Mouse (Mus musculus): ENCODE data around the gene Cfap65.
A peak's percentile ranks its signal among the peaks of the same experiment; 100 is the strongest.

The Cfap65 gene

GRCm38 (mm10) chr1:74935402-74935801 is at the start of gene Cfap65:
Cfap65 (minus strand) TSS chr1:74935599.
- DNase-seq = peak; percentile 80

GRCm38 (mm10) chr1:74977001-74977400 is 41.6 kb upstream of the Cfap65 start:
- DNase-seq = no peak

DNA sequence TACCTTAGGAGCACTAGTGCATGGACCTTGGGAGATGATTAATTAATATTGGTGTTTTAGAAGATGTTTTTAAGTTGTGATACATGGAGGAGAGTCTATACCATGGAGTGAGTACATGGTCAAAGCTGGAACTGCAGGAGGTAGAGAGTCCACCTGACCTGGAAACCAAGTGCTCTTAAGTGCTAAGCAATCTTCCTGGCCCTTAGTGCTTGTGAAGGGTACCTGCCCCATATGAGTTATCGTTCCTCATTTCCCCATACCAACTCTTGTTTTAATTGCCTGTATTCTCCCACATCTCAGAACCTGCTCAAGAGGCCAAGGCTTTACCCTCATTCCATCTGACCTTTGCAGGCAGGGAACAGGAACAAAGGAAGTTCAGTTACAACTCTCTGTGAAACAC is 40.5 kb upstream of the Cfap65 start:
- no peak for DNase-seq

DNA sequence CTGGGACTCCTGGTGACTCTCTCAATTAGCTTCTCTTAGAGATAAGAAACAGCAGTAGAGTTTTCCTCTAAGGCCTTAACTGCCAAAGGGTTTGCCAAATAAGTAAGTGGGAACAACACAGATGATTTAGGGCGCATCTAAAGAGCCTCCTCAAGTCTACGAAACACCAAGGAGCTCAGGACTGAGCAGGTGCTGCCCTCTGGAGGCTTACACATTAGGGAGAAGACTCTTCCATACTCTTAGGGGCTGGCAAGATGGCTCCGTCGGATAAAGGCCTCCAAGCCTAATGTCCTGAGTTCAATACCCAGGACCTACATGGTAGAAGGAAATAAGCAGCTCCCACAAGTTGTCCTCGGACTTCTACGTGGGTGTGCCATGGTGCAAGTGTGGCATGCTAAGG is 38.2 kb upstream of the Cfap65 start:
- no peak for DNase-seq

DNA sequence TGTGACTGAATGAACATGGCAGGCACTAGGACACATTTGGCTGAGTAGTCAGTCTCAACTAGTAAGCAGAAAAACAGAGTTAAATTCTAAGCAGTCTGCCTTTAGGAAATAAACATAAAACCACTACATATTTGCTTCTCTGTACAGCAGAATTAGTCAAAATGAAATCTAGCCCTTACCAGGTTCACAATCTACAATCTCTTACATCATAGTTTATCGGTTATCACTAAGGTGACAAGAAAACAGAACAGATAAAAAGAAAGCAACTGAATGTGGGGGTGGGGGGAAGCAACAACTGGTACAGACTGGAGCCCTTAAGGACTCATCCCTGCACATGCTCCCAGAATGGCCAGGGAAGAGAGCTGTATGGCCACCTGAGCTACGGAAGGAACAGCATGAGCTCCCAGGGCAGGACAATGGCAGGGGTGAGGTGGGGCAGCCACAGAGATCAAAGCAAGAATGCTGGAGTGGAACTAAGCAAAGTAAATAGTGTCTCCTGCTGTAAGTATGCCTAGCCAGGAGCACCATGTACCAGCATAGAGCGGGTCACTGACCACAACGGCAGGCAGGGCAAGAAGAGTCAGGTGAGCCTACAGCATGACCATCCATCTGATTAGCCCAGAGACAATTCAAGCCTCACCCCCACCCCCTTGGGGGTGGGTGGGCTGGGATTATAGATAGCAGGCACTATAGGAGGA is 36.1 kb upstream of the Cfap65 start:
- DNase-seq = no peak

DNA sequence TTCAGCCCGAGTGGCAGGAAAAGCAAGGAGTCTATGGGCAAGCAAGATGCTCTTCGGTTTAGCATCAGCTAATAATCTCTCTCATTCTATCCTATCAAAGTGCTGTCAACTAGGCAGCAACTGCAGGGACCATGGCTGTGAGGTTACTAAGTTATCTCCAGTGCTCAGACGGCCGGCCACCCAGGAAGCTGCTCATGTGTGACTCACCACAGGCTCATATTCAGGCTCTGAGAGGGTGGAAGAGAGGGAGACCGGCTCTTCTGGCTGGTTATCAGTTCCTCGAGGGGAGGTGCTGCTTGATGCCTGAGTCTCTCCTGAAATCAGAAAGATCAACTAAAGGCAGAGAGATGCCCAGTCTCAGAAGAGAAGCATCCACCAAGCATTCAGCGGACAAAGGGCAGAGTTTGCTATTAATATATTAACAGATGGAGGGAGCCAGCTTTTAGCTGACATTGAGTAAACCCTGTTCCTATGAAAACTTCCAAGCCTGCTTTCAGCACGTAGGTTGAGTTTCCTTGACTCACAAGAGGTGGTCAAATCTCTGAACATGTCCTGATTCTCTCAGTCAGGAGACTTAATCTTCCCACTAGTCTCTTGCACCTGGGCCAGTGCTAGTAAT is 32.7 kb upstream of the Cfap65 start:
- DNase-seq = no peak

- peak; percentile 52 for DNase-seq
These were observed 29.3 kb upstream of the Cfap65 start for GRCm38 (mm10) chr1:74964494-74965215.

DNA sequence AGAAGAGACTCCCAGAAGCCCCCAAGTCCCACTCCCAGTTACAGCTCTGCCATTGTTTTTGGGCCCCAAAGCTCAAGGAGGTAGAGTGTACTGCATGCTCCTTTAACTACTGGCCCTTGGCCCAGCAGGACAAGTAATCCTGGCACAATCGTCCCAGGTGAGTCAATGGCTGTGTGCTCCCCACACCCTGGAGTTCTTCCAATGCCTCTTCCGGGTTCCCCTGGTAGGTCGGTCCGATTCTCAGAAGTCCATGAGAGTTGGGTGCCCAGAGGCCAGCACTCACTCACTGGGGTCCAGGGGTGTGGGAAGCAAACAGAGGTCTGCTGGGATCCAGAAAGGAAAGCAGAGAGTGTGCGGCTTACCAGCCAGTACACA is 27.4 kb upstream of the Cfap65 start:
- no peak for DNase-seq

- no peak for DNase-seq
These were observed 26.9 kb upstream of the Cfap65 start for GRCm38 (mm10) chr1:74962126-74962852.

DNA sequence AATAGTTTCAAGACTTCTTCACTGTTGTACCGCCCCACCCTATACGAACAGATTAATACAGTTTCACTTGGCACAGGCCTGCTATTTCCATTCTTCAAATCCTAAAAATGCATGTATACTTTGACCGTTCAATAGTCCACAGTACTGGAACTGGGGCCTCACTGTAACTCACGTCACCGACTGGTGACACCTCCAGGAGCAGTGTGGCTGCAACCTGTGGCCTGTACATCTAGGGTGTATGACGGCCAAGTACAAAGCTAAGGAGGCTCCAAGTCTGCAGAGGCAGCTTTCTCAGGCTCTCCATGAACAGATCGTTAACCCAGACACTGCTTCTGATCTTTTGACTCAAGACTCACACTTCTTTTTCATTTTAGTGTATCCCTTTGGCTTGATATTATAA is 26.3 kb upstream of the Cfap65 start:
- DNase-seq = no peak

- DNase-seq = no peak
These were observed 24.7 kb upstream of the Cfap65 start for GRCm38 (mm10) chr1:74960059-74960458.

- no peak for DNase-seq
These were observed 16.3 kb upstream of the Cfap65 start, which contains the start of gene Ihh for GRCm38 (mm10) chr1:74951556-74952210. Ihh (minus strand) TSS chr1:74951672.

GRCm38 (mm10) chr1:74950576-74951490 is 15.4 kb upstream of the Cfap65 start:
- no peak for DNase-seq

GRCm38 (mm10) chr1:74950066-74950465 is 14.7 kb upstream of the Cfap65 start:
- DNase-seq = no peak

- DNase-seq = no peak
These were observed 14.3 kb upstream of the Cfap65 start for GRCm38 (mm10) chr1:74949666-74950050.

DNA sequence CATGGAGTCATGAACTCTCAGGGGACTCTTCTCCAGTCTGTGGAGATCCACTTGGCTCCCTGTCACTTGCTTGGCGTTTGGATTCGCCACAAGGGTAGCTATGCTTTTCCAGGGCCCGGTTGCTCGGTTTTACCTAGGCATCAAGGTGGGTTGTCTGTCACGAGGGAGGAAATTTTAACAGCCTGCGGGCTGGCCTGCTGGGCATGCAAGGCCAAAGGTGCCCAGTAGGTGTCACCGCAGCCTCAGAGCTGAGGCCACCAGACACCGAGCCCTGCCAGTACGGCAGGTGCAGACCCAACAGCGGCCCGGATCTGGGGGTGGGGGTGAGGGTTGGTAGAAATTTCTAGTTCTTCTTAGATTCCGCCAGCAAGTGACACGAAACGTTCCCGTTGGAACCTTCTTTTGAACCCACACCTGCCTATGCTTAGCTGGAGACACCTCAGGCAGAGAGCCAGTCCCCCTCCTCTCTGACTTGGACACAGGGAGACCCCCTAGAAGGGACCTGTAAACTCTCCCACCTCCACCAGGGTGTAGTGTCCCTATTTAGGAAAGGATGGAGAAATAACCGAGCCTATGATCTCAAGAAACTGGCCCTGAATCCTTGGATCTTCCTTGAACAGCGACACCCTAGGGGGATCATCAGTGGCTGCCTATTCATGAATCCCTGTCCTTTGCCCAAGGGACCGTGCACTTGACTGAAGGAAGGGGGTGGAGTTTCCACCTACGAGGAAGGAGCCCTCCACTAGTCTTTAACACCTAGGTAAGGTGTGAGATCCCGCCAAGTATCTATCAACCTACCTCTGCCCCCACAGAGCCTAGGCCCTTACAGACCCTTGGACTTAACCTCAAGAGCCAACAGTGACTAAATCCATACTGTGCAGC is 13.6 kb upstream of the Cfap65 start:
- DNase-seq = peak; percentile 41

GRCm38 (mm10) chr1:74947986-74948670 is 12.7 kb upstream of the Cfap65 start:
- DNase-seq = no peak

GRCm38 (mm10) chr1:74941651-74942360 is 6.4 kb upstream of the Cfap65 start:
- no peak for DNase-seq

DNA sequence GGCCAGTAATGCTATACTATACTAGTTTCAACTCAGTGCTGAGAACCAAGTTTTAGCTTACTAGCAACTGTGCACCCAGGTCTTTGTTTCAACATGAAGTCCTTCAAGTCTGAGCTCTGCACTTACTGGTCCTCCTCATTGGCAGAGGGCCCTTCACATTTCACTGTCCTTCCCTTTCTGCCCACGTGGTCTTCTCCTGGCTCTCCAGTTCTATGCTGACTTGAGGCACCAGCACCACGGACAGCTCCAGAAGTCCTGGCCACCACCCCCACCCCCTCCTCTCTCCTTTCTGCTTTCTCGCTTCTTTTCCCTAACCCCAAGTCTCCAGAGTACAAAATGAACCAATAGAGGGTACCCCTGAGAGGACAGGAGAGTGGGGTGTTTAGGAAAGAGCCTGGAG is 4.4 kb upstream of the Cfap65 start:
- no peak for DNase-seq

Data from right cerebral cortex, adult 18-20 months (tissue).